Mouse (Mus musculus) bone marrow macrophage, adult 2 months (primary cell): ENCODE results near the gene Ube4b.

Source experiments
- CTCF ChIP-seq: IDR thresholded peaks from 2 replicates; pipeline ENCODE4 v1.5.1; 2012; ENCODE audit warnings: low read depth, mild to moderate bottlenecking, low read length, moderate library complexity
- POLR2A ChIP-seq: IDR thresholded peaks from 2 replicates; pipeline ENCODE4 v1.6.1; 2012; ENCODE audit warnings: mild to moderate bottlenecking, low read depth, low read length, borderline replicate concordance

GRCm38 (mm10) chr4:149282025-149282738 is 144.4 kb downstream of the Ube4b start:
- no peak for TF ChIP-seq CTCF
- TF ChIP-seq POLR2A: no peak
